Mouse (Mus musculus) CH12.LX (cell line): ENCODE measurements around the gene Gm27021.

ENCODE experiments used
- BHLHE40 ChIP-seq: IDR thresholded peaks from 2 replicates; pipeline ENCODE4 v1.6.1; 2011; ENCODE audit warnings: mild to moderate bottlenecking, low read depth, low read length, improper control_type of control experiment
- CTCF ChIP-seq, 2 experiments: IDR thresholded peaks in 1 of 2; conservative IDR thresholded peaks in 1 of 2; 2 replicates each; pipeline ENCODE4 v1.5.1; 2011 to 2012; ENCODE audit warnings: low read depth in 2 of 2, low read length in 2 of 2, improper control_type of control experiment in 1 of 2, inconsistent platforms in 1 of 2, mild to moderate bottlenecking in 1 of 2, moderate library complexity in 1 of 2
- GABPA ChIP-seq: IDR thresholded peaks from 2 replicates; pipeline ENCODE4 v1.6.1; 2012; ENCODE audit warnings: low read depth, low read length, improper control_type of control experiment, inconsistent platforms; ENCODE audit not compliant: insufficient replicate concordance
- KAT2A ChIP-seq: IDR thresholded peaks from 2 replicates; pipeline ENCODE4 v1.6.1; 2012; ENCODE audit warnings: low read length, improper control_type of control experiment, inconsistent platforms; ENCODE audit not compliant: insufficient replicate concordance
- MXI1 ChIP-seq: IDR thresholded peaks from 2 replicates; pipeline ENCODE4 v1.6.1; 2011; ENCODE audit warnings: mild to moderate bottlenecking, low read depth, low read length, improper control_type of control experiment
- POLR2A ChIP-seq: IDR thresholded peaks from 2 replicates; pipeline ENCODE4 v1.6.1; 2011; ENCODE audit warnings: low read depth, mild to moderate bottlenecking, improper control_type of control experiment, low read length

GRCm38 (mm10) chr8:120581329-120581728, 86.5 kb downstream of the Gm27021 start:
- no peak for TF ChIP-seq MXI1
- TF ChIP-seq GABPA = no peak
- no peak for TF ChIP-seq BHLHE40
- TF ChIP-seq POLR2A = no peak
- TF ChIP-seq KAT2A = no peak
- TF ChIP-seq CTCF (conservative IDR thresholded peaks at IDR 0.05 in 1 of 2, IDR thresholded peaks at IDR 0.05 in 1 of 2; ENCODE audit: low read depth in 2 of 2, low read length in 2 of 2) = no peak
